Mouse (Mus musculus) left cerebral cortex, adult 2 months (tissue): ENCODE measurements around the gene Cadm3. TPM values are rescaled to one million over a fixed set of nuclear protein-coding genes. Genes with fewer than 3 reads are reported as not detected.

Experiments used
- DNase-seq, 2 experiments: peaks; one replicate each; pipeline ENCODE4 v3.0.0; 2021 to 2022; ENCODE audit warnings: low spot score in 2 of 2, mixed read lengths in 1 of 2; ENCODE audit errors: extremely low spot score in 1 of 2
- H3K27ac ChIP-seq: fragments of 200-600 bp; 2 replicates; pipeline ENCODE4 v1.8.1; 2022
- H3K4me3 ChIP-seq: fragments of 200-600 bp; 2 replicates; pipeline ENCODE4 v1.8.1; 2022
- CTCF ChIP-seq: fragments of 200-600 bp; IDR thresholded peaks from 2 replicates; pipeline ENCODE4 v1.8.1; 2022; ENCODE audit warnings: antibody characterized with exemption, mild to moderate bottlenecking, moderate library complexity
- intact Hi-C: fragments of 180-260 bp; cut with DNase I; formaldehyde crosslinking; loops from one replicate; pipeline ENCODE4 v1.15.1; 2025
- total RNA-seq, 2 experiments: library from RNA; stranded (reverse); gene quantifications; 2 replicates each; pipeline ENCODE4 v1.2.3; 2021

Cadm3 gene
- total RNA-seq, 2 experiments from 2014 or later: 437 to 438 TPM

DNA sequence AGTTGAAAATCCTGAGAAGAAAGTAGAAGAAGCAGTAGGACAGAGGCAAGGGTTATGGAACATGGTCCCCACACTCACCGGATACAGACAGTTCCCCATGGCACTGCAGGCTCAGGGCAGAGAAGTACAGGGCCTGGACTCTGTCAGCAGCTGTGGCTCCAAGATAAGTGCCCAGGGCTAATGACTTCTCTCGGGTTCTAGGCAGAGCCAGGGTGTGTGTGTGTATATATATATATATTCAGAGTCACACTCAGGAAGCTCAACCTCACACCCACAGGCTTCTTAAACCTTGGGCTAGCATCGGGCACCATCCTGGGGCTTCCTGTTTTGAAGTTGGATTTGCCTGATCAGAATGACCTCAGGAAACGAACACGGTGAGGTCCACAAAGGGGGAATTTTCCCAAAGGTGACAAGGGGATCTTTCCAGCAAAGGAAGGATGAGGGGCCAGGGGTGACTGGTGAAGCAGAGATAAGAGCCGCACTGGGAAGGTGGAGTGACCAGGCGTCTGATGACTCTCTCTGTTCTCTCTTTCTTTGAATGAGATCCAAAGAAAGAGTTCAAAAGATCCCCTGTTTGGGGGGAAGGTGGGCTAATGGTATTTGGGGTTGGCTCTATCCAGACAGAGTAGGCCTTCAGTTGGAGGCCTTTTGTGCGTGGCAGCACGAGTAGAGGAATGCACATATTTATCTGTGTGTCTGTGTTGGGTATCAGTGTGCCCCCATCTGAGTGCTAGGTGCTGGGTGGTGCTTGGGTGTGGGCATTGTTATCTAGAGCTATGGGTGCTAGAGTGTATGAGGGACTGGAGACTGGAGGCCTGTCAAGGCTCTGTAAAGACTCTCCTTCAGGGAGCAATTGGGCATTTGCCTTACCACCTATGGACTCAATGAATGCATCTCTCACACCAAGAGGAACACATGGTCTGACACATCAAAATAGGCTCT, 33.9 kb downstream of the Cadm3 start, which contains the start of gene Ackr1:
Ackr1 (minus strand) TSS at position 439 of the 942 bp plus-strand sequence.
- DNase-seq: no peak
- TF ChIP-seq CTCF: no peak
- intact Hi-C loops: no loop called here
- H3K4me3 ChIP-seq: no peak within 1 kb of the TSS
- H3K27ac ChIP-seq: no peak within 1 kb of the TSS

DNA sequence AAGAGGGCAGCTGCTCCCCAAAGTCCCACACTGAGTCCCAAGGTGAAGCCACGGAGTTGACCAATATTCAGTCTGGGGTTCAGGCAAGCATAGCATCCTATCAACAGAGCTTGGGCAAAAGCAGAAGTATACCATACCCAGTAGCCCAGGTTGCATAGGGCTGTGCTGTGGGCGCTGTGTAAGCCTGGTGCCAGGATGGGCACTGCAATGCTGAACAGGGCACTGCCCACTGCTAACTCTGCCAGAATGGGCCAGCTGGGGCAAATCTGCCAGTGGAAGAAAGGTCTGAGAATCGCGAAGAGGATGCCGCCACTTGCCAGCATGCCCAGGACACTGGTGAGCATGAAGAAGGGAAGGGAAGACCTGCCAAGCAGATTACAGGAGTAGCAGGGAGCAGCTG, 35.1 kb downstream of the Cadm3 start:
- DNase-seq: no peak

DNA sequence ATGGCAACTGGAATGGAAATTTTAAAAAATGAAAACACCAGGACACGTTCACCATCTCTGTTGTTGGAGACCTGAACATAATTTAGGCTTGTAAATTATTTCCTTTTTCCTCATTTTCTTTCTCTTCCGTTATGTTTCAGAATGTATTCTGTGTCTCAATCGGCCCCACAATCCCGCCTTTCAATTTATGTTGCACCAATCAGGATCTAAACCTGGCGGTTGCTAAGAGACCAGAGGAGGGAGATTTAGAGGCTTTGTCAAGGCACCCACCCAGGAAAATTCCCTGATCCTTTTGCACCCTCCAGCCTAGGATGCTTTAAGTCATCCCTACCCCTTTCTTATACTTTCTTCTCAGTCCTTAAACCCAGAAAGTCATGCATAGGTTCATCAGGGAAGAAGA, 37.8 kb downstream of the Cadm3 start:
- no peak for DNase-seq
- Histone ChIP-seq H3K27ac (no peak overlapping the region), H3K4me3 (no peak overlapping the region)
- intact Hi-C loops: no loop called here
- no peak for TF ChIP-seq CTCF

More for the DNA sequence above, 35.1 kb downstream of the Cadm3 start:
- no peak for TF ChIP-seq CTCF
- no peak overlapping the region for H3K4me3 ChIP-seq
- no peak overlapping the region for H3K27ac ChIP-seq
- intact Hi-C loops: no loop called here

DNA sequence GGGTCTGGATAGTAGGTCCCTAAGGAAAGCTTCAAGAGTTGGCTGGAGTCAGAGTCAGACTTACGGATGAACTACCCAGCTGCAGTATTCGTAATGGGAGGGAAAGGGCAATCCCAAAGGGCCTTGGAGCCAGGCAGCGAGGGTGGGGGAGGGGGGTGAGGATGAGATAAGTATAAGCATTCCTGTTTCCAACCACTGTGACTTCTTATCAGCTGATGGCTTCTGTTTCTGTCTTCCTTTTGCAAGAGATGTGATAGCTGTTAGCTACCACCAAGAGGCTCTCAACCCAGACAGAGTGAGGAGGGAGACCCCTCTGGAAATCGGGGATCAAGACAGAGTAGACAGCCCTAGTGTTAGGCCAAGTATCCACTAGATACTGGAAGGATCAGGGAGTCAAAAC, 38.3 kb downstream of the Cadm3 start:
- H3K27ac ChIP-seq: no peak overlapping the region
- no peak for TF ChIP-seq CTCF
- no peak for DNase-seq
- intact Hi-C loops: no loop called here
- H3K4me3 ChIP-seq: no peak overlapping the region

DNA sequence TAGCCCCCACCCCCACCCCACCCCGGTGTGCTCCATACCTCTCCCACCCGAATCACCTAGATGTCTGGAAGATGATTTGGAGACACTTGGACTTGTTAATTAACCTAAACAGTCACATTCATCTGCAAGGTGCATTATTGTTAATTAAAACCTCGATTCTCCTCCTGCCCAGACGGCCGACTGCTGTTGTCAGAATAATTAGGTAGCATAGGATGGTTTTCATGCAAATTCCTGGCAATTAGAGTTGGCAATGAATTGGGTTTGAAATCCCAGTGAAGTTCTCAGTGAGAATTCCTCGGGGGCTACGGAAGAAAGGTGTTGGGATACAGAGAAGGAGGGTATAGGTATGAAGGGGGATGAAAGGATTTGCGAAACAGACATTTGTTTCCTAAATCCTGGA, 39.0 kb downstream of the Cadm3 start:
- H3K4me3 ChIP-seq: no peak overlapping the region
- no peak overlapping the region for H3K27ac ChIP-seq
- no peak for TF ChIP-seq CTCF
- intact Hi-C loops: no loop called here
- no peak for DNase-seq

DNA sequence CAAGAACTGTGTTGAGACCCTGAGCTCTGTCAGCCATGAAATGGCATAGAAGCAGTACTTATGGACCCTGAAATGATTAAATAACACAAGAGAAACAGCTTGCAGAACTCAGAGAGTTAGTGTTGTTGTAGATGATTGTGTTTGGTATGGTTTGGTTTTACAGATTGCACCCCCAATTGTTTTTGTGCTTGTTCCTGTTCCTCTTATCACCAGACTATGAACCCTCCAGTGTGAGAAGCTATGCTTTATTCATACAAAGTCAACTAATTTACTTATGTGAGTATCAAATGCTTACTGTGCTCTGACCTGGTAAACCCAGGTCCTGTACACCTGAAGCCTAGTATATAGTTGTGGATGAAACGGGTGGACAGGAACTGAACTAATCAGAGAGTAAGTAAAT, 40.9 kb downstream of the Cadm3 start:
- Histone ChIP-seq H3K4me3 (no peak overlapping the region), H3K27ac (no peak overlapping the region)
- no peak for DNase-seq
- intact Hi-C loops: no loop called here
- TF ChIP-seq CTCF: no peak

DNA sequence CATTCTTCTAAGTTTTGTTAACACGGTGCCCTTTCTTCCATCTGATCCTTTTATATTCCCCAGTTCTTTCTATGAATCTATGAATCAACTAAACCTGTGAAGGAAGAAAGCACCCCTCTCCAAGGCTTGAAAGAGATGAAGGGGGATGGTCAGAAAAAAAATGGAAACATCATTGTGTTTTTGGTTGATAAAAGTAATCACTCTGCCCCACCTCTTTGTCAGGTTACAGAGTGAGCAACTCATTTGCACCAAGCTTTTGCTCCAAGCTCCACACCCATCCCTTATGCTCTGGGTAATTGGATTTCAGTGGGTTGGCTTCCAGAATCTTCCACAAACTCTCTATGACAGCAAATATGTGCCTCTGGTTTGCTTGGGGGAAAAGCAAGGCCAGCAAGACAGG, 42.1 kb downstream of the Cadm3 start:
- TF ChIP-seq CTCF: no peak
- DNase-seq: no peak
- intact Hi-C loops: no loop called here
- Histone ChIP-seq H3K4me3 (no peak overlapping the region), H3K27ac (no peak overlapping the region)

DNA sequence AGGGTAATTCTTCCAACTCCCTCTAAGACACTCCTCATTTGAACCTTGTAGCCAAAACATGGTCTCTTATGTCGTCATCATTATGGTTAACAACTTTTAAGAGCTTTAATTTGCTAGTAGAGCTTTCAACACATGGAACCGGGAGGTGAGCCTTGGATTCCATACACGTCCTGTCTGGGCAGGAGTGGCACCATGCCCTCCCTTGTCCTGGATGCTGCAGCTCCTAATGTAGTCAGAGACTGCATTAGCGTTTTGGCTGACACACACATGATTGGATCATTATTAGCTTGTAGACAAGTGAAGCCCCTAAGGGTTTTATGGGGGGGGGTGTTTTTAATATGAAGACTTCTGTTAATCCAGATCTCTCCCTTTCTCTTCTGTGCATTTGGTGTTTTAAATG, 42.5 kb downstream of the Cadm3 start:
- intact Hi-C loops: loop anchor here (1.0 to 5.0 kb wide), 2 partner anchors 52 to 688 kb away; no protein-coding TSS in a partner anchor
- Histone ChIP-seq H3K27ac (no peak overlapping the region), H3K4me3 (no peak overlapping the region)
- DNase-seq: no peak
- TF ChIP-seq CTCF: no peak

DNA sequence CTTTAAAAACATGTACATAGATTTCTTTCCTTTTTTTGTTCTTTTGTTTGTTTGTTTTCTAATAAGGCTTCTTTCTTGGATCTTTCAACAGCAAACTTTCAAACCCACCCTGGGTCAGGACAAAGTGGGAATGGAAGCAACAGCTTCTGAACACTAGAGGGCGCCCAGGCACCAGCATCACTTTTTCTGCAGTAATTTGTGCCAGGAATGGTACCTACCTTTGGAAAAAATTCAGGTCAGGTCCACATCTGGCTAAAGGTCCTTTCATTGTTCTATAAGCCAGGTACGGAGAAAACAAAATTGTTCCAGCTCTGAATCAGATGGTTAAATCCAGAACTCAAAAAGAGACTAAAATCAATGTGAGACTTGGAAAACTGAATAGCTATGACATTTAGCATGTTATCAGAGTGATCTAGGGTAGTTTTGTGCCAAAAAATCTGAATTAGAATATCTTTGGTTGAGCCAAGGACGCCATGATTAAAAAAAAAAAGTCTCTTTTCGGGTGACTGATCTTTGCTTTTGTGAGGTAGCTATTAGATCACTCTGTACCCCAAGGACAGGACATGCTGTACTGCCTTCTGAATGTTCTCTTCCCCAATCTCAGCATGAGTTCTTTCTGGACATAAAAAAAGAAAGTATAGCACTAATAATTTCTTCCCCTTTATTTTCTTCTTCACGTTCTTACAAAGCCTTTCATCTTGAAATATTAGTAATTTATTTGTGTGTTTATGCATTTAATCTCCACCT, 43.5 kb downstream of the Cadm3 start:
- no peak overlapping the region for H3K4me3 ChIP-seq
- peak; percentile 97 for TF ChIP-seq CTCF
- intact Hi-C loops: loop anchor here (1.0 to 5.0 kb wide), 4 partner anchors 53 to 914 kb away; no protein-coding TSS in a partner anchor
- peak; percentile 44 to 53 for DNase-seq
- no peak overlapping the region for H3K27ac ChIP-seq

DNA sequence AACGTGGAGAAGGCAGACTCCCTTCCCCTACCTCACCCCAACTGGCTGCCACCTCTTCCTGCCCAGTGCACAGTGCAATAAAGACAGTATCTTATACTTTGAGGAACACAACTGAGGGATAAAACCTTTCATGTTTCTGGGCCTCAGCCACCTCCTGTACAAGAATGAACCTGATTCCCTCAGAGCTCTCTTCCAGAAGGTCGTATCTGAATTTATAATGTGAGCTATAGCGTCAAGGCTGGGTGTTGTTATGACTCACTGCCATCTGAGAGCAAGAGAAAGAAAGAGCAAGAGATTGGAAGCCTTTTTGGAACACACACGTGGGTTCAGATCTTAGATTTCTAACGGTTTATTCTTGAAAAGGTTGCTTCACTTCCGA, 45.3 kb downstream of the Cadm3 start:
- DNase-seq: no peak
- no peak overlapping the region; the same call in 1 of the 2 replicates for H3K27ac ChIP-seq
- TF ChIP-seq CTCF: no peak
- H3K4me3 ChIP-seq: no peak overlapping the region
- intact Hi-C loops: loop anchor here (5.0 kb wide), 1 partner anchor 685 kb away; no protein-coding TSS in a partner anchor

DNA sequence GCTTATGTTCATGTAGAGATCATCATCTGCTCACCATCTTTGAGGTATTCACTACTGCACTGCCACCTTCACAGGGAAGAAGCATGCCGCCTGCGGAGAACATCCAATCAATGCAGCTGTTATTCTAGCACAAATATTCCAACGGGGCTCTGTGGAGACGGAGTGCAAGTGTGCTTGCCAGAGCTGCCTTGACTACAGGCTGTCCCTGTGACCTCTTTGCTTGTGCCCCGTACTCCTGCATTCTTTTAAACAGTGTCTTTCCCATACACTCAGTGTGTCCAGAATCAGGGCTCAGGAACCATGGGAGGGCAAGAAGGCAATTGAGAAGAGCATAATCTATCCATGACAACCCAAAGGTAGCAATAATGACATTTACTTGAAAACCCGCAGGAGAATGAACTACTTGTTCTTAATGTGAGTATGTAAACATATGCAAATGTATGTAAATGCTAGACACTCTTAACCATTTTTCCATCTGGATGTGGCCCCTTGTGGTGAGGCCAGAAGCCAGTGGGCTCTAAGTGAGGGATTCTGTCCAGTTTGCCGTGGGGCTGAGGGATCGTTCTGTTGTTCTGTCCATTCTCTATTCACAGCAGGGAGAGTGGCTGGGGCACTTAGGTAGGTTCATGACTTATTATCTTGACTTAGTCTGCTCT, 45.8 kb downstream of the Cadm3 start:
- DNase-seq: no peak
- H3K27ac ChIP-seq: no peak overlapping the region; the same call in 1 of the 2 replicates
- intact Hi-C loops: loop anchor here (5.0 kb wide), 1 partner anchor 684 kb away; no protein-coding TSS in a partner anchor
- TF ChIP-seq CTCF: no peak
- H3K4me3 ChIP-seq: no peak overlapping the region
